Mouse (Mus musculus): ENCODE results near the gene Cwc22. TPM values are rescaled to one million over a fixed set of nuclear protein-coding genes. Genes with fewer than 3 reads are reported as not detected.

Gene Cwc22
- polyA plus RNA-seq, 1 experiment from 2014 or later, result 8.8 TPM

GRCm38 (mm10) chr2:77885036-77885435 lies 61.1 kb downstream of the Cwc22 start:
- Histone ChIP-seq H3K4me3 (ENCODE audit: low read depth, low read length) (no peak overlapping the region), H3K4me1 (replicated peaks; ENCODE audit: control insufficient read depth, insufficient read depth, low read length) (no peaks in the 10 kb centered on the region), H3K9ac (ENCODE audit: low read depth, low read length) (no peak overlapping the region), H3K36me3 (ENCODE audit: control insufficient read depth, insufficient read depth) (no peaks in the 10 kb centered on the region), H3K9me3 (ENCODE audit: control insufficient read depth) (no peaks in the 10 kb centered on the region), H3K4me2 (replicated peaks; ENCODE audit: low read depth) (no peak overlapping the region), H3K27me3 (replicated peaks; ENCODE audit: control insufficient read depth, insufficient read depth, low read length) (no peaks in the 10 kb centered on the region), H3K27ac (ENCODE audit: low read depth, low read length) (no peak overlapping the region)
- no peak for TF ChIP-seq CTCF (IDR thresholded peaks at IDR 0.05; ENCODE audit: low read depth)
- no peak for ATAC-seq
- 89% methylated on average over 6 of the region's 6 CpGs for WGBS

- no peak overlapping the region for H3K27ac ChIP-seq (ENCODE audit: low read depth, low read length)
- no peaks in the 10 kb centered on the region for H3K4me1 ChIP-seq (replicated peaks; ENCODE audit: control insufficient read depth, insufficient read depth, low read length)
- H3K27me3 ChIP-seq (replicated peaks; ENCODE audit: control insufficient read depth, insufficient read depth, low read length), result no peaks in the 10 kb centered on the region
- no peak for TF ChIP-seq CTCF (IDR thresholded peaks at IDR 0.05; ENCODE audit: low read depth)
- no peak for ATAC-seq
- H3K4me2 ChIP-seq (replicated peaks; ENCODE audit: low read depth), result no peak overlapping the region
- no peaks in the 10 kb centered on the region for H3K9me3 ChIP-seq (ENCODE audit: control insufficient read depth)
- no peaks in the 10 kb centered on the region for H3K36me3 ChIP-seq (ENCODE audit: control insufficient read depth, insufficient read depth)
- H3K9ac ChIP-seq (ENCODE audit: low read depth, low read length), result no peak overlapping the region
- 91% methylated on average over 3 of the region's 3 CpGs for WGBS
- no peak overlapping the region for H3K4me3 ChIP-seq (ENCODE audit: low read depth, low read length)
These were observed 61.7 kb downstream of the Cwc22 start for GRCm38 (mm10) chr2:77884491-77884890.

- no peak for ATAC-seq
- no peak for TF ChIP-seq CTCF (IDR thresholded peaks at IDR 0.05; ENCODE audit: low read depth)
- whole genome bisulfite sequencing, result 89% methylated on average over 4 of the region's 4 CpGs
- Histone ChIP-seq H3K4me3 (ENCODE audit: low read depth, low read length) (no peak overlapping the region), H3K9me3 (ENCODE audit: control insufficient read depth) (no peaks in the 10 kb centered on the region), H3K4me1 (replicated peaks; ENCODE audit: control insufficient read depth, insufficient read depth, low read length) (no peaks in the 10 kb centered on the region), H3K9ac (ENCODE audit: low read depth, low read length) (no peak overlapping the region), H3K27ac (ENCODE audit: low read depth, low read length) (no peak overlapping the region), H3K36me3 (ENCODE audit: control insufficient read depth, insufficient read depth) (no peaks in the 10 kb centered on the region), H3K4me2 (replicated peaks; ENCODE audit: low read depth) (no peak overlapping the region), H3K27me3 (replicated peaks; ENCODE audit: control insufficient read depth, insufficient read depth, low read length) (no peaks in the 10 kb centered on the region)
These were observed 63.2 kb downstream of the Cwc22 start for GRCm38 (mm10) chr2:77882961-77883360.

GRCm38 (mm10) chr2:77881301-77882199 lies 64.6 kb downstream of the Cwc22 start:
- WGBS, result 74% methylated on average over 5 of the region's 5 CpGs
- no peaks in the 10 kb centered on the region for H3K9me3 ChIP-seq (ENCODE audit: control insufficient read depth)

GRCm38 (mm10) chr2:77880351-77880750 lies 65.8 kb downstream of the Cwc22 start:
- no peak overlapping the region for H3K27ac ChIP-seq (ENCODE audit: low read depth, low read length)
- no peaks in the 10 kb centered on the region for H3K9me3 ChIP-seq (ENCODE audit: control insufficient read depth)
- no peaks in the 10 kb centered on the region for H3K27me3 ChIP-seq (replicated peaks; ENCODE audit: control insufficient read depth, insufficient read depth, low read length)
- ATAC-seq, result no peak
- no peak overlapping the region for H3K4me3 ChIP-seq (ENCODE audit: low read depth, low read length)
- H3K36me3 ChIP-seq (ENCODE audit: control insufficient read depth, insufficient read depth), result no peaks in the 10 kb centered on the region
- H3K4me2 ChIP-seq (replicated peaks; ENCODE audit: low read depth), result no peak overlapping the region
- no peaks in the 10 kb centered on the region for H3K4me1 ChIP-seq (replicated peaks; ENCODE audit: control insufficient read depth, insufficient read depth, low read length)
- WGBS, result 79% methylated on average over 1 of the region's 1 CpGs
- TF ChIP-seq CTCF (IDR thresholded peaks at IDR 0.05; ENCODE audit: low read depth), result no peak
- H3K9ac ChIP-seq (ENCODE audit: low read depth, low read length), result no peak overlapping the region

More at GRCm38 (mm10) chr2:77881301-77882199, 64.6 kb downstream of the Cwc22 start:
- H3K27me3 ChIP-seq (replicated peaks; ENCODE audit: control insufficient read depth, insufficient read depth, low read length), result no peaks in the 10 kb centered on the region
- H3K4me1 ChIP-seq (replicated peaks; ENCODE audit: control insufficient read depth, insufficient read depth, low read length), result no peaks in the 10 kb centered on the region
- ATAC-seq, result no peak
- H3K36me3 ChIP-seq (ENCODE audit: control insufficient read depth, insufficient read depth), result no peaks in the 10 kb centered on the region
- no peak for TF ChIP-seq CTCF (IDR thresholded peaks at IDR 0.05; ENCODE audit: low read depth)
- no peak overlapping the region for H3K27ac ChIP-seq (ENCODE audit: low read depth, low read length)
- no peak overlapping the region for H3K9ac ChIP-seq (ENCODE audit: low read depth, low read length)
- H3K4me2 ChIP-seq (replicated peaks; ENCODE audit: low read depth), result no peak overlapping the region
- H3K4me3 ChIP-seq (ENCODE audit: low read depth, low read length), result no peak overlapping the region

GRCm38 (mm10) chr2:77879736-77880135 lies 66.4 kb downstream of the Cwc22 start:
- Histone ChIP-seq H3K4me2 (replicated peaks; ENCODE audit: low read depth) (no peak overlapping the region), H3K9ac (ENCODE audit: low read depth, low read length) (no peak overlapping the region), H3K4me1 (replicated peaks; ENCODE audit: control insufficient read depth, insufficient read depth, low read length) (no peaks in the 10 kb centered on the region), H3K36me3 (ENCODE audit: control insufficient read depth, insufficient read depth) (no peaks in the 10 kb centered on the region), H3K9me3 (ENCODE audit: control insufficient read depth) (no peaks in the 10 kb centered on the region), H3K27ac (ENCODE audit: low read depth, low read length) (no peak overlapping the region), H3K27me3 (replicated peaks; ENCODE audit: control insufficient read depth, insufficient read depth, low read length) (no peaks in the 10 kb centered on the region), H3K4me3 (ENCODE audit: low read depth, low read length) (no peak overlapping the region)
- ATAC-seq, result no peak
- no peak for TF ChIP-seq CTCF (IDR thresholded peaks at IDR 0.05; ENCODE audit: low read depth)
- 65% methylated on average over 5 of the region's 5 CpGs for WGBS

Measured in intestine, postnatal 0 days (tissue).